Comparison of ENCODE assay signal across 9 mouse cellular contexts in genomic region chr5:150168712-150169111, GRCm38 (mm10). TPM values are rescaled to one million over a fixed set of nuclear protein-coding genes. Genes with fewer than 3 reads are reported as not detected.
A peak's percentile ranks its signal among the peaks of the same experiment; 100 is the strongest.
DNase-seq lines count a peak whose midpoint lies in the region; ATAC-seq and TF ChIP-seq lines count a peak whose summit lies in the region.
"Had no signal": no experiment of that assay in that cellular context is flagged by ENCODE, and none has a peak within 500 bp of the region (broad histone marks: within the 10 kb centered on the region; RNA-seq: fewer than 3 reads in every experiment).

No protein-coding gene starts in this region.

- 3% methylated on average over 9 of the region's 9 CpGs for WGBS in limb, embryonic 13.5 days
- 3% methylated on average over 9 of the region's 9 CpGs for WGBS in stomach, embryonic 15.5 days

- H3K9me3 ChIP-seq in limb, embryonic 13.5 days, result no peaks in the 10 kb centered on the region
- no peaks in the 10 kb centered on the region for H3K9me3 ChIP-seq in stomach, embryonic 15.5 days
- H3K9me3 ChIP-seq: embryonic facial prominence, embryonic 12.5 days had no signal

- DNase-seq in urinary bladder, postnatal 25 days (ENCODE audit: low spot score), result peak; percentile 58
- no peak for DNase-seq in urinary bladder, postnatal 10 days (ENCODE audit: low spot score)
- DNase-seq in cerebellum, postnatal 14 days, result peak; percentile 87 to 88
- DNase-seq in gastrocnemius, adult 2 months, result peak; percentile 62
- peak; percentile 26 for DNase-seq in kidney, adult 11 months

- H3K4me2 ChIP-seq in limb, embryonic 13.5 days (replicated peaks), result no peak overlapping the region
- no peak overlapping the region for H3K4me2 ChIP-seq in stomach, embryonic 15.5 days
- H3K4me2 ChIP-seq: embryonic facial prominence, embryonic 12.5 days had no signal

- ATAC-seq in limb, embryonic 13.5 days (ENCODE audit: low FRiP score, low read depth), result peak; percentile 81
- ATAC-seq in monocyte, adult 5-6 weeks (replicated peaks; ENCODE audit: insufficient number of reproducible peaks, low FRiP score, low TSS enrichment, poor library complexity, severe bottlenecking), result peak; percentile 85
- ATAC-seq in stomach, embryonic 15.5 days (ENCODE audit: insufficient read depth, low FRiP score, low read depth), result peak; percentile 68; the same call in 1 of the 2 replicates

- H3K4me1 ChIP-seq in limb, embryonic 13.5 days, result no peaks in the 10 kb centered on the region
- H3K4me1 ChIP-seq in stomach, embryonic 15.5 days, result no peaks in the 10 kb centered on the region
- H3K4me1 ChIP-seq: embryonic facial prominence, embryonic 12.5 days had no signal

- H3K9ac ChIP-seq in limb, embryonic 13.5 days, result no peak overlapping the region
- H3K9ac ChIP-seq in stomach, embryonic 15.5 days, result no peak overlapping the region
- H3K9ac ChIP-seq: embryonic facial prominence, embryonic 12.5 days had no signal

- H3K4me3 ChIP-seq in gastrocnemius, adult 2 months, result peak overlapping the region; percentile 35
- H3K4me3 ChIP-seq in limb, embryonic 13.5 days, result no peak overlapping the region
- H3K4me3 ChIP-seq in stomach, embryonic 15.5 days (replicated peaks), result no peak overlapping the region
- H3K4me3 ChIP-seq: embryonic facial prominence, embryonic 12.5 days had no signal

- no peak overlapping the region for H3K27ac ChIP-seq in gastrocnemius, adult 2 months
- H3K27ac ChIP-seq in limb, embryonic 13.5 days, result no peak overlapping the region
- H3K27ac ChIP-seq in stomach, embryonic 15.5 days, result no peak overlapping the region
- H3K27ac ChIP-seq: embryonic facial prominence, embryonic 12.5 days had no signal

- H3K36me3 ChIP-seq in limb, embryonic 13.5 days, result no peaks in the 10 kb centered on the region
- no peaks in the 10 kb centered on the region for H3K36me3 ChIP-seq in stomach, embryonic 15.5 days
- H3K36me3 ChIP-seq: embryonic facial prominence, embryonic 12.5 days had no signal

- no peaks in the 10 kb centered on the region for H3K27me3 ChIP-seq in limb, embryonic 13.5 days
- H3K27me3 ChIP-seq in stomach, embryonic 15.5 days (replicated peaks), result no peaks in the 10 kb centered on the region
- H3K27me3 ChIP-seq: embryonic facial prominence, embryonic 12.5 days had no signal

- intact Hi-C loops in gastrocnemius, adult 2 months (cut with DNase I), result loop anchor here (10.0 kb wide), 1 partner anchor 196 kb away; no protein-coding TSS in a partner anchor

- peak; percentile 74 for TF ChIP-seq CTCF in gastrocnemius, adult 2 months (IDR thresholded peaks at IDR 0.05)

RNA-seq across cellular contexts. Expression of gene Fry, which starts 50.3 kb away (rescaled TPM):
- total RNA-seq in gastrocnemius, adult 2 months (2021), result 10 to 100 TPM; 73.5 to 85.7 TPM
- polyA plus RNA-seq in limb, embryonic 13.5 days (2015; fragmentation: Nextera tagmentation; extraction: Ambion mirVana), result 8.9 and 10.8 TPM in 2 replicates
- 41.4 to 79.7 TPM (median 51.4 TPM) in 3 replicates for total RNA-seq in monocyte, adult 5-6 weeks (2017)
- polyA plus RNA-seq in stomach, embryonic 15.5 days (2015; fragmentation: Nextera tagmentation; extraction: Ambion mirVana), result 8.6 and 9.7 TPM in 2 replicates
